ENCODE assay signal across 29 mouse cellular contexts in the genomic region with DNA sequence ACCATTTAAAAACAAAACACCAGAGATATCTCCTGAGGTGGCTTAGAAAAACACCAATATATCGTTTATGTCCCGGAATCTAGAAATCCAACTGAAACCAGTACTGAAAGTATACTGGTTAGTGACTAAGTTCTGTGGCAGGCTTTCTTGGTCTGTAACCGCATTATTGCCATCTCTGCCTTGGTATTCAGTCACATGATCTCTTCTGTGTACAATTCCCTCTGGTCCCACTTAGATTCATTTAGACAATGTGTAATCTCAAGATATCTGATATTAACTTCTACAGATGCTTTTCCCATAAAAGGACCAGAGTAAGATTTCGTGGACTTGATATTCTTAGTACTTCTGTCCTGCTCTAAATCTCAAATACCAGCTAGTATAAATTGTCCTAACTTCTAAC.
"Had no signal": no experiment of that assay in that cellular context is flagged by ENCODE, and none has a peak within 500 bp of the region (broad histone marks: within the 10 kb centered on the region; RNA-seq: fewer than 3 reads in every experiment).

No protein-coding gene starts in this region.

- H3K36me3 ChIP-seq: limb, embryonic 10.5 days; limb, embryonic 12.5 days; limb, embryonic 13.5 days; limb, embryonic 15.5 days; liver, embryonic 12.5 days; liver, embryonic 13.5 days; liver, embryonic 15.5 days; lung, embryonic 15.5 days; midbrain, embryonic 10.5 days; midbrain, embryonic 12.5 days; midbrain, embryonic 13.5 days; midbrain, embryonic 15.5 days; neural tube, embryonic 12.5 days had no signal

- H3K9me3 ChIP-seq: limb, embryonic 10.5 days; limb, embryonic 12.5 days; limb, embryonic 13.5 days; limb, embryonic 15.5 days; liver, embryonic 12.5 days; liver, embryonic 13.5 days; liver, embryonic 15.5 days; lung, embryonic 15.5 days; megakaryocyte, embryonic 14.5 days; midbrain, embryonic 10.5 days; midbrain, embryonic 12.5 days; midbrain, embryonic 13.5 days; midbrain, embryonic 15.5 days; neural tube, embryonic 12.5 days had no signal

- DNase-seq: left cerebral cortex, postnatal 4 days; liver; liver, embryonic 13.5 days; liver, postnatal 0 days; lung, adult 18-20 months; lung, adult 2 months; lung, embryonic 14.5 days; lung, postnatal 10 days; lung, postnatal 14 days; lung, postnatal 36 days; lung, postnatal 4 days; midbrain, embryonic 14.5 days had no signal

- H3K4me3 ChIP-seq: limb, embryonic 10.5 days; limb, embryonic 12.5 days; limb, embryonic 13.5 days; limb, embryonic 15.5 days; liver, embryonic 12.5 days; liver, embryonic 13.5 days; liver, embryonic 15.5 days; lung, embryonic 15.5 days; megakaryocyte, embryonic 14.5 days; midbrain, embryonic 10.5 days; midbrain, embryonic 12.5 days; midbrain, embryonic 13.5 days; midbrain, embryonic 15.5 days; neural tube, embryonic 12.5 days had no signal

- H3K27ac ChIP-seq: limb, embryonic 10.5 days; limb, embryonic 12.5 days; limb, embryonic 13.5 days; limb, embryonic 15.5 days; liver, embryonic 12.5 days; liver, embryonic 13.5 days; liver, embryonic 14.5 days; liver, embryonic 15.5 days; lung, embryonic 15.5 days; macrophage; midbrain, embryonic 10.5 days; midbrain, embryonic 12.5 days; midbrain, embryonic 13.5 days; midbrain, embryonic 15.5 days; neural tube, embryonic 12.5 days had no signal

- H3K27me3 ChIP-seq: limb, embryonic 12.5 days; limb, embryonic 13.5 days; limb, embryonic 15.5 days; liver, embryonic 12.5 days; liver, embryonic 13.5 days; liver, embryonic 15.5 days; lung, embryonic 15.5 days; megakaryocyte, embryonic 14.5 days; midbrain, embryonic 12.5 days; midbrain, embryonic 13.5 days; midbrain, embryonic 15.5 days; neural tube, embryonic 12.5 days had no signal

- H3K4me2 ChIP-seq: limb, embryonic 12.5 days; limb, embryonic 13.5 days; limb, embryonic 15.5 days; liver, embryonic 11.5 days; liver, embryonic 12.5 days; liver, embryonic 13.5 days; liver, embryonic 15.5 days; lung, embryonic 14.5 days; lung, embryonic 15.5 days; midbrain, embryonic 11.5 days; midbrain, embryonic 12.5 days; midbrain, embryonic 13.5 days; midbrain, embryonic 15.5 days; neural tube, embryonic 12.5 days had no signal

- H3K4me1 ChIP-seq: limb, embryonic 10.5 days; limb, embryonic 12.5 days; limb, embryonic 13.5 days; limb, embryonic 15.5 days; liver, embryonic 12.5 days; liver, embryonic 13.5 days; liver, embryonic 15.5 days; lung, embryonic 15.5 days; megakaryocyte, embryonic 14.5 days; midbrain, embryonic 10.5 days; midbrain, embryonic 12.5 days; midbrain, embryonic 13.5 days; midbrain, embryonic 15.5 days; neural tube, embryonic 12.5 days had no signal
